Mouse (Mus musculus) brain, embryonic 14.5 days (tissue): Measurements from ENCODE around the gene Rnaseh1.

Experiments used
- CTCF ChIP-seq: fragments of 200-500 bp; IDR thresholded peaks from 2 replicates; pipeline ENCODE4 v1.5.1; 2012; ENCODE audit warnings: inconsistent platforms, mild to moderate bottlenecking, moderate library complexity, borderline replicate concordance; ENCODE audit not compliant: insufficient read depth, insufficient read length; ENCODE audit errors: extremely low read depth
- POLR2A ChIP-seq: fragments of 200-500 bp; IDR thresholded peaks from 2 replicates; pipeline ENCODE4 v1.6.1; 2012; ENCODE audit warnings: mild to moderate bottlenecking, inconsistent platforms, borderline replicate concordance; ENCODE audit not compliant: poor library complexity, insufficient read depth, insufficient read length, severe bottlenecking; ENCODE audit errors: extremely low read depth

DNA sequence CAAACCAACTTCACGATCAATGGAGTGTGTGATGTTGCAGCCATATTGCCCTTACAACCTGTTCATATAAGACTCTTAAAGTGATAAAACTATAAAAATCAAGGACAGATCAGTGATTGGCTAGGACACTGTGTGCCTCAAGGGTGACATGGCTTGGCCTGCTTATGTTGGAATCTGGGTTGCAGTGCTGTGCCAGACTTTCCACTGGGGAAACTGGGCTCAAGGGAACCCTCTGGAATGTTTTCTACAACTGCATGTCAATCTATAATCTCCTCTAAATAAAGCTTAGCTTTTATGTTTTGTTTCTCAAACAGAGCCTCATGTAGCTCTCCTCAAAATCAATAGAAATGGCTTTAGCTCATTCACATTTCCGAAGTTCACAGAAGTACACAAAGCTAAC is 25.2 kb upstream of the Rnaseh1 start:
- TF ChIP-seq CTCF (no peak), POLR2A (no peak)
